Mouse (Mus musculus): ENCODE data around the gene 4921504E06Rik.

Gene 4921504E06Rik

DNA sequence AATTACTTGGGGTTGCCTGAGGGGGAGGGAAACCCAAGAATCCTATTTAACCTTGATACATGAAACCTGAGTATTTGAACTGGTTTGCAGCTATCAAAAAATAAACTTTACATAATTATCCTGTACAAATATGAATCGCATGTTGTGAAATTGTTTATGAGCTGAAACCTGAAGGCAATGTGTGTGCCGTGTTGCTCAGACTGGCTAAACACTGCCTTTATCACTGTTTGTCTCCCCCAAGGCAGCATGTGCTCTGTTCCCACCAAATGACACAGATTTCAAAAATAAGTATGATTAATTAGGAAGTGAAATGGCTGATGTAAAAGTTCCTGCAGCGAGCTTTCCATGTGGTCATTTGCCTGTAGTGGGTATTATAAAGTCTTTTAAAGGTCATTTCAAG lies 63.5 kb downstream of the 4921504E06Rik start:
- DNase-seq: no peak

DNA sequence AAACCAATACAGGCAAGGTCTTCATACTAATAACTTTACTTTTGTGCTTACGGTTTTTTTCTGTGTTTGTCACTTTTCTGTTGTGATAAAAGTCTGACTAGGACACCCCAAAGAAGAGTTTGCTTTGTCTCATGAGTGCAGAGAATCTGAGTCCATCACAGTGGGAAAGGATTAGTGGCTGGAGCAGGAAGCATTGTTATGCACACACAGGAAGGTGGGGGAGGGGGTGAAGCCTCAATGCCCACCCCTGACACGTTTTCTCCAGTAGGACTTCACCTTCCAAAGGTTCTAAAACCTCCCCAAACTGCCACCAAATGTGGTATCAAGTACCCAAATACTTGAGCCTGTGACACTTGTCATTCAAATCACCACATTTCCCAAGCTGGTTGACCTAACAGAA lies 91.8 kb downstream of the 4921504E06Rik start:
- no peak for DNase-seq

- no peak for DNase-seq
These were observed 94.9 kb downstream of the 4921504E06Rik start for GRCm38 (mm10) chr2:19458785-19459184.

DNA sequence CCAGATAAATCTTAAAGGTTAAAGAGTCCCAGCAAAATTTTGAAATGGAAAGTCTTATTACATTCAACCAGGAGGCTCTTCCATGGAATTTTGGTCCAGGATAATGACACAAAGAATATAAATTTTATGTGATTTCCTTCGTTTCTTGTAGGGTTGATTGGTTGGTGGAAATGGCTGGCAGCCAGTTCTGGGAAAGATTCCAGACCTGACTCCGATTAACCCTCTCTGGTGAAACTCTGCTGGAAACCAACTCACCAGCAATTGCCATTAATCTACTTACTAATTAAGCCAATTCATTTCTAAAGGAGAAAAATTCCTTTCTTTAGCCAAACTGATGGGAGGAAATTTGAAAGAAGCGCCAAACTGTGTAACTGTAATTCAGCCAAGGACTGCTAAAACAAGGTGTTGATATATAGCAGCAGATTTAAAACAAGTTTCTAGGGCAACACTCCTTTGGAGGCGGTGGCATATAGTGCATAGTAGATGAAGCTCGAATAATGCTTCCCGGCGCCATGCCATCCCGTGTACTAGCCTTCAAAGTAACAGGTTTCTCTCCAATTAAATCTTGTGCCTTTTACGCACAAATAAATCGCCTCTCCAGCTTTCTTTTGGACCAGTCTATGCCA lies 97.7 kb downstream of the 4921504E06Rik start:
- no peak for DNase-seq

GRCm38 (mm10) chr2:19455228-19455627 lies 98.5 kb downstream of the 4921504E06Rik start:
- DNase-seq: no peak

GRCm38 (mm10) chr2:19452531-19453055 lies 101.1 kb downstream of the 4921504E06Rik start:
- no peak for DNase-seq

DNA sequence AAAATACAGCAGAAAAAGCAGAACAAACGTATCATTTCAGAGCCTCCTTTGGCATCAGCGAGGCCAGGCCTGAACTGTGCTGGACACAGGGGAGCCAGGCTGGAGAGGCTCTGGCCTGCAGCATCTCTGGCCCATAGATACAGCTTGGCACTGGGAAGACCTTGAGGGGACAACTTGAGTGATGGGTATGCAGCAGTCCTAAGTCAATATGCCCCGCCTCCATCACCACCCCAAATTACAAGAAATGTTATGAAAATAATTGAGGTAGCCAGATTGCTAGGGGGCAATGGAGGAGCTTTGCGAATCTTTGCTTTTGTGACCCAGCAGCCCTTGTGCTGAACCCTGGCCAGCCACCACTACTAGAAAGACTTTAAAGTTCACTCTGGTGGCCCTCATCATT lies 104.4 kb downstream of the 4921504E06Rik start:
- no peak for DNase-seq

DNA sequence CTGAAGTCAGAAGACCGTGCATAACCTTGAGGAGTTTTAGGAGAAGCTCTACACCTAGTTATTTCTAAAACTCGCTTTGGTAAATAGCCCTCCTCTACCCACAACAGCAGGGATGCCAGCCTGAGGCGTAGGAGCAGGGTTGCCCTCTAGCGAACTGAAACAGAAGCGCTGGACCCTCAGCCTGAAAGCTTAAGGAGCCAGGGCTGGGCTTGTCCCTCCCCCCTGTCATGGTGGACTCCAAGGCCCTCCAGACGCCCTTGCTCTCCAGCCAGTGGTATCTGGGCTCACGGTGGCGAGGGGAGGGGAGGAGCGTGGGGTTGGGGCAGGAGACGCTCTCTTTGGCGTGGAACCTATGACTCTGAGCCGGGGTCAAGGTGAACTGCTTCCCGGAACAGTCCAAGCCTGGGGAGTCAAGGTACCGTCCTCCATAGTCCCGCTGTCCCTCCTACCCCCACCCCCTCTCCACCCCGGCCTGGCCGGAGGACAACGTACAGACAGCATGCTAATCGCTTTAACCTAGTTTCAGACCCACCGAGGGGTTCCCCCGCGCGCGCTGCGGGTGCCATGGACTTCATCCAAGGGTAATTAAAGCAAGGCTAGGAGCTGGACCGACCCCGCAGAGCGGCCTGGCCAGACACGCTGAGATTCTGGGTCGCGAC lies 105.5 kb downstream of the 4921504E06Rik start:
- DNase-seq: no peak

DNA sequence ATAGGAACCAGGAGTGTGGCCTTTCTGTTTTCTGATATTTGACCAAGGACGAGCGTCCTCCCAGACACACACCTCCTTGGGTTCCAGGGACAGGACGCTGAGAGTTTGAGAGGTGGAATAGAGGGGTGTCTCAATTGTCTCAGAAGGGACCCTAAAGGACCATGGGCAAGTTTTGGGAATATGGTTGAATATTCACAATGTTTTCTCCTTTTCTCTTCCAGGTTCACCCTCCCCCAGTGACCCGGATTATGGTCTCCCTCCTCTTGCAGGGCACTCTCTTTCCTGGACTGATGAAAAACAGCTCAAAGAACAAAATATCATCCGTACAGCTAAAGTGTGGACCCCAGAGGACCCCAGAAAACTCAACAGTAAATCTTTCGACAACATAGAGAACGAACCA lies 107.0 kb downstream of the 4921504E06Rik start:
- no peak for DNase-seq

- no peak for DNase-seq
These were observed 107.7 kb downstream of the 4921504E06Rik start for GRCm38 (mm10) chr2:19445871-19446501.

- no peak for DNase-seq
These were observed 108.5 kb downstream of the 4921504E06Rik start, which contains the start of gene Ptf1a for GRCm38 (mm10) chr2:19444931-19445831. TSS of gene Ptf1a (plus strand) at chr2:19445663.

GRCm38 (mm10) chr2:19444346-19444745 lies 109.4 kb downstream of the 4921504E06Rik start:
- DNase-seq: no peak

GRCm38 (mm10) chr2:19431614-19432323 lies 121.9 kb downstream of the 4921504E06Rik start:
- DNase-seq: peak in 1 of 2 experiments; percentile 6

DNA sequence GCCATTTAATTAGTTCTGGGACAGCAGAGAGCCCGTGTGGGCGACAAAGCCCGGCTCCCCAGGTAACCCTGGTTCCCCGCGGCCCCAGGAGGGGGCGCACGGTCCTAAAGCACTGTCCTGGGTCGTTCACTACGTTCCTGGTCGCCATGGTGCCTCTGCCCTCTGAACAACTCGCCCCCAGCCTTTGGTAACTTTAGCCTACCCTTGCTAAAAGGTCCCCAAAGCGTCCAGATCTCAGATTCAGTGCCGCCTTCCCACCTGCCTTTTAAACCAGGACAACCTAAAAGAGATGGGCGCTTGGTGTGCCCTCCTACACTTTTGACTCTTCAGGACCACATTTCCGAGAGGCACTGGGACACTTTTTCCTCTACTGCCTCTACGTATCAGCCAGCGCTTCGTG lies 122.5 kb downstream of the 4921504E06Rik start:
- DNase-seq: peak in 1 of 2 experiments; percentile 14

GRCm38 (mm10) chr2:19430746-19431145 lies 123.0 kb downstream of the 4921504E06Rik start:
- DNase-seq: no peak

DNA sequence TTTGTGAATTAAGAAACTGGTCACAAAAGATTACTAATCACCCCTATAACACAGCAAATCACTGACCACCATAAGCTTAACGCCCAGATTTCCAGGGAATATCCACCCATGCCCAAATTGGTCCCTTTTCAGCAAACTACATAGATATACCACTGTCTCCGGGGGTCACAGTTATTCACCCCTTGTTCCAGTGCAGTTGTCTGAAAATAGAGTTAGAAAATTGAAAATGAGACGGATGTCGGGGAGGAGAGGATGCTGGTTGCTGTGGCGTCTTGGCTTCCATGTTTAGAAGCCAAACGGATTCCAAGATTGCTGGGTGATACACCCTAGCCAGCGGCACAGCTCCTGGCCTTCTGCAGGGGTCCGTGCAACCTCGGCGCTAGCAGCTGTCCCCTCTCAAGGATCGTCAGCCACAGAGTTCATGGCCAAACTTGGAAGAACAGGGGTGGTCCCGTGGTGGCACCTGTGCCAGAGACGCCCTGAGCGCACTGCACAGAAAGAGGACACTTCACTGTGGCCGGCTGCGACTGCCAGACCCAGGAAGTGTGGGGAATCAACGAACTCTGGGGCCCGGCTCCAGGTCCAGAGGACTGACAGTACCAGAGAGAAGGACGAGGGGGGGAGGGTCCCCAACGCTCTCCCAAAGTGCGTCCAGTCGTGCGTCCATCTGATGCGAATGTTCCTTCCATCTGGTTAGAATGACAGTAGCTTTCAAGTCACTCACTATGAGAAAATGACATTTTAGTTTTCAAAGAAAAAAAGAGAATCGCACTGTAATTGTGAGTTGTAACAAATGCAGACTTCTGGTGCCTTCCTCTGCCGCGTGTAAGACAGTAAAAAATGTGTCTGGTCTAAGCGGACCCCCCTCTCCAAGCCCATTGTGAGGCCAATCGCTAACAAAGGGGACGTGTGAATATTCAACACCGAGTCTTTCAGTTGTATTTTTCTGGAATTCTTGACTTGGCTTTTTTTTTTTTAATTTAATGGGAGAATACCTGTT lies 123.7 kb downstream of the 4921504E06Rik start:
- DNase-seq: no peak

GRCm38 (mm10) chr2:19429031-19429430 lies 124.7 kb downstream of the 4921504E06Rik start:
- DNase-seq: peak in 1 of 2 experiments; percentile 8

- DNase-seq: no peak
These were observed 130.6 kb downstream of the 4921504E06Rik start for GRCm38 (mm10) chr2:19423086-19423485.

- no peak for DNase-seq
These were observed 131.5 kb downstream of the 4921504E06Rik start for GRCm38 (mm10) chr2:19422226-19422625.

DNA sequence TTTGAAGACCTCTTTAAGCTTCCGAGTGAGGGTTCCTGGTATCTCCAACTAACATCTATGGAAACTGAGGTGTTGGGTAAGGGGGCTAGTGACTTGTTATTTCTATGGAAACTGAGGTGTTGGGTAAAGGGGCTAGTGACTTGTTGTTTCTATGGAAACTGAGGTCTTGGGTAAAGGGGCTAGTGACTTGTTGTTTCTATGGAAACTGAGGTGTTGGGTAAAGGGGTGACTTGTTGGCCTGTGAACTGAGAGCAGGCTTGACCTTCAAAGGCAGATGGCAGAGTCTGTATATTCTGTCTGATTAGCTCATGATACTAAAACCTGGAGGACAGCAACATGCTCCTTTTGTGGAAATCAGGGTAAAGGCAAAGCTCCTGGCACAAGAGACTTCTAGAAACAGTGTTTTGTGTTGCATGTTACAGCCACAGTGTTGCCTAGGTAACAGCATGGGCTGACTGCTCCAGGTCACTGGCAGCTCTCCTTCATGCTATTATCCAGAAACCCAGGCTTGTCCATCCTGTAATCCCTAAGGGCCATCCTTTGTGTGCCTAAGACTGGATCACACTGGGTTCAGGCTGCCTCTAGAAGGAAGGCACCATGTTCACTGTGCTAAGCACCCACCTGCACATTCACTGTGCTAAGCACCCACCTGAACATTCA lies 133.9 kb downstream of the 4921504E06Rik start:
- no peak for DNase-seq
